ENCODE assay signal across 13 mouse cellular contexts in genomic region chr9:20601270-20601669, GRCm38 (mm10).
"Had no signal": no experiment of that assay in that cellular context is flagged by ENCODE, and none has a peak within 500 bp of the region (broad histone marks: within the 10 kb centered on the region; RNA-seq: fewer than 3 reads in every experiment).

No protein-coding gene starts in this region.

- ATAC-seq: liver, embryonic 12.5 days; midbrain, embryonic 13.5 days; midbrain, embryonic 16.5 days had no signal

- DNase-seq: kidney, adult 11 months; kidney, adult 8-10 months; kidney, postnatal 10 days; kidney, postnatal 4 days; liver; lung, adult 18-20 months; lung, postnatal 14 days; lung, postnatal 4 days; thymus, adult 2 months; thymus, postnatal 14 days had no signal
